Mouse (Mus musculus) midbrain, embryonic 16.5 days (tissue): ENCODE measurements around the gene Rpl41. TPM values are rescaled to one million over a fixed set of nuclear protein-coding genes. Genes with fewer than 3 reads are reported as not detected.

Source experiments
- ATAC-seq: fragments of 200-750 bp; cut with Nextera tagmentation; 2 replicates; pipeline ENCODE4 v1.8.0; 2017; ENCODE audit warnings: moderate TSS enrichment
- H3K27ac ChIP-seq: fragments of 300-500 bp; sonication (generic); 2 replicates; pipeline ENCODE4 v1.5.1; 2014; ENCODE audit warnings: mild to moderate bottlenecking, low read length, mixed read lengths
- H3K27me3 ChIP-seq: fragments of 300-500 bp; sonication (generic); 2 replicates; pipeline ENCODE4 v1.6.1; 2014; ENCODE audit warnings: low read depth, low read length, mixed read lengths; ENCODE audit not compliant: control insufficient read depth, insufficient read depth
- H3K36me3 ChIP-seq: fragments of 300-500 bp; sonication (generic); 2 replicates; pipeline ENCODE4 v1.6.1; 2014; ENCODE audit warnings: mild to moderate bottlenecking, low read length, moderate library complexity, mixed read lengths; ENCODE audit not compliant: control insufficient read depth, insufficient read depth
- H3K4me1 ChIP-seq: fragments of 300-500 bp; sonication (generic); 2 replicates; pipeline ENCODE4 v1.6.1; 2014; ENCODE audit warnings: mild to moderate bottlenecking, low read length, mixed read lengths; ENCODE audit not compliant: control insufficient read depth, insufficient read depth
- H3K4me2 ChIP-seq: fragments of 300-500 bp; sonication (generic); 2 replicates; pipeline ENCODE4 v1.6.1; 2014; ENCODE audit warnings: mild to moderate bottlenecking, low read length, mixed read lengths
- H3K4me3 ChIP-seq: fragments of 300-500 bp; sonication (generic); 2 replicates; pipeline ENCODE4 v1.5.1; 2014; ENCODE audit warnings: low read depth, mild to moderate bottlenecking, low read length, moderate library complexity, mixed read lengths
- H3K9ac ChIP-seq: fragments of 300-500 bp; sonication (generic); 2 replicates; pipeline ENCODE4 v1.6.1; 2014; ENCODE audit warnings: low read depth, low read length, mixed read lengths
- H3K9me3 ChIP-seq: fragments of 300-500 bp; sonication (generic); replicated peaks from 2 replicates; pipeline ENCODE4 v1.6.1; 2014; ENCODE audit warnings: mild to moderate bottlenecking, low read length, mixed read lengths; ENCODE audit not compliant: control insufficient read depth, poor library complexity, severe bottlenecking
- WGBS: fragments of 180-500 bp; shearing (Covaris S2); extraction: QIAGEN DNeasy Blood & Tissue Kit; methylation state at CpG from one replicate; pipeline ENCODE4 v1.1.7; 2014; 5-methylcytosine and 5-hydroxymethylcytosine counted together
- polyA plus RNA-seq: library from polyadenylated mRNA; unstranded; fragments of >200 nt; fragmentation: Nextera tagmentation; extraction: Ambion mirVana; gene quantifications from 2 replicates; pipeline ENCODE4 v1.2.1, GENCODE M21; 2015

Gene Rpl41
- polyA plus RNA-seq, 1 experiment from 2014 or later = 1,924 TPM

DNA sequence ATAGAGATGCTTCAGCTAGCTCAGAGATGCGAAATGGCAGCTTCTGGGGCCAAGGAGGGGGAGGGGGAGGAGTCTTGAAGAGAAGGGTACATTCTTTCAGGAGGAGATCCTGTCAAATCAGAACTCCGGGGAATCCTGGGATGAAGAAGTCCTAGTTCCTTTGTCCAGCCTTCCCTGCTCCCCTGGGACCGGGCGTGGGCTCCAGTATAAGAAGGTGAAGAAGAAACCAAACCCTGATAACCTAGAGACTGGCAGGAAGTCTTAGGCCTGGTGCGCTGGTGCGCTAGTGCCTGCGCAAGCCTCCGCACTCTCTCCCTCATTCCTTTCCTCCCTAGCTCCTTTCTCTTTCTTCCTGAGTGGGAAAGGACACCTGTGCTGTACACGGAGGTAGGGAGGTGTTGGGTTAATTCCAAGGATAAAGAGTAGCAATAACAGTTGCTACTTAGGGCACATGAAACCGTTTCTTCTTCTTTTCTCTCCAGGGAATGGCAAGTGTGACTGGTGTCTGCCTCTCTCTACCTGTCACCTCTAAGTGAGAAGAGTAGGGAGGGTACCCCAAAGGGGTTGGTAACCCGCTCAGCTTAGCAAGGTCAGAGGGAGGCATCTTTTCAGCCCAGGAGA is 24.9 kb downstream of the Rpl41 start:
- ATAC-seq = peak; percentile 28; the same call in 1 of the 2 replicates
- Histone ChIP-seq H3K4me3 (peak overlapping the region; percentile 58), H3K36me3 (no peaks in the 10 kb centered on the region), H3K27ac (no peak overlapping the region), H3K27me3 (no peaks in the 10 kb centered on the region; the same call in 1 of the 2 replicates), H3K4me1 (peaks cover 9% of the 10 kb centered on the region; the same call in 1 of the 2 replicates), H3K9ac (peak overlapping the region; percentile 62), H3K9me3 (no peaks in the 10 kb centered on the region), H3K4me2 (peak overlapping the region; percentile 98)
- WGBS = 13% methylated on average over 11 of the region's 11 CpGs

DNA sequence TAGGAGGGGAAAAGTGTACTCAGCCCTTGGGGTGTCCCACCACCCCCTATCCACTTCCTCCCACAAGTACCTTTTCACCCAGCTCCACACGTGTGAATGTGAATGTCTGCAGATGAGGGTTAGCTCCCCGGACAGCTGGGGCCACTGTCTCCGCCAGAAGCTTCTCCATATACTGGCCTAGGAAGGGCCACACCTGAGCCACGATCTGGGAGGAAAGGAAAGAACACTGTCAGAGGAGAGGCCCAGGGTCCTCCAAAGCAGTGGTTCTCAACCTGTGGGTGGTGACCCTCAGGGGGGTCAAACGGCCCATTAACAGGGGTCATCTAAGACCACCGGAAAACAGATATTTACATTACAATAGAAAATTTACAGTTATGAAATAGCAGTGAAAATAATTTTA is 26.8 kb downstream of the Rpl41 start:
- 77% methylated on average over 6 of the region's 6 CpGs for WGBS
- H3K27me3 ChIP-seq = peaks cover 2% of the 10 kb centered on the region
- H3K27ac ChIP-seq = no peak overlapping the region
- no peak overlapping the region for H3K4me2 ChIP-seq
- peaks cover 9% of the 10 kb centered on the region; the same call in 1 of the 2 replicates for H3K4me1 ChIP-seq
- no peaks in the 10 kb centered on the region for H3K9me3 ChIP-seq
- ATAC-seq = no peak
- H3K9ac ChIP-seq = no peak overlapping the region
- no peak overlapping the region for H3K4me3 ChIP-seq
- peaks cover 2% of the 10 kb centered on the region; the same call in 1 of the 2 replicates for H3K36me3 ChIP-seq

DNA sequence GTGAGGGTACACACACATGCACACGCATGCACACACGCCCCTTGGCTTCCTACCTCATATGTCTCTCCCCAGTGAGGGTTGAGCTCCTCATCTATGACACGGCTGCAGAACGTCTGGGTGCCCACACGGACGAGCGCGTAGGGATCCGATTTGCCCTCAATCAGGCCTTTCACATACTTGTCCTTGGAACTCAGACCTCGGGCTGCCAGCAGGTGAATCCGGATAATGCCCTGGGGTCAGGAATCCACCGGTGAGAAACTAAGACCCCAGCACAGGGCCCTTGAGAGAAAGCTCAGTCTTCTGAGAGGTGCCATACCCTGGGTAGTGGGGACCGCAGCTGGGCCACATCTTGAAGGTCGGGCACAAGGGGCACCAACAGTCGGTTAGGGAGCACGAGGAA is 28.5 kb downstream of the Rpl41 start:
- Histone ChIP-seq H3K27me3 (peaks cover 8% of the 10 kb centered on the region), H3K27ac (no peak overlapping the region), H3K36me3 (peaks cover 2% of the 10 kb centered on the region; the same call in 1 of the 2 replicates), H3K9me3 (no peaks in the 10 kb centered on the region), H3K4me3 (no peak overlapping the region), H3K4me1 (peaks cover 5% of the 10 kb centered on the region; the same call in 1 of the 2 replicates), H3K4me2 (no peak overlapping the region), H3K9ac (no peak overlapping the region)
- ATAC-seq = no peak
- WGBS = 91% methylated on average over 16 of the region's 16 CpGs

DNA sequence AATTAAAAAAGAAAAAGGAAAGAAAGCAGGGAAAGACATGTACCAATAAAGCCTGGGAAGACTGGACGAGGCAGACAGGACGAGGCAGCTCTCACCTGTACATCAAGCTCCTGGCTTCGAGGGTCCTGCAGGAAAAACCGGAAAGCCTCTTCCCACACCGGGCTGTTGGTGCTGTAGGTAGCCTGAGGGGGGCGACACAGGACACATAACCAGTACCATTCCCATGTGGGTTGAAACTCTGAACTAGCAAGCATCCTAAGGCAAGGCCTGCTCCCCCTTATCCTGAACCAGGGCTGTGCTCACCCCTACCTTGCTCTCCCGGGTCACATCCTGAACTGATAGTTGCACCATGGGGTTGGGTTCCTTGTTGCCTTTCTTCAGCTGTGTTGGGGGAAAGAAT is 30.3 kb downstream of the Rpl41 start:
- Histone ChIP-seq H3K27ac (no peak overlapping the region), H3K36me3 (peaks cover 5% of the 10 kb centered on the region; the same call in 1 of the 2 replicates), H3K9me3 (no peaks in the 10 kb centered on the region), H3K4me2 (no peak overlapping the region), H3K27me3 (peaks cover 8% of the 10 kb centered on the region; the same call in 1 of the 2 replicates), H3K4me3 (no peak overlapping the region), H3K9ac (no peak overlapping the region), H3K4me1 (no peaks in the 10 kb centered on the region; the same call in 1 of the 2 replicates)
- ATAC-seq = no peak
- WGBS = 73% methylated on average over 7 of the region's 7 CpGs

DNA sequence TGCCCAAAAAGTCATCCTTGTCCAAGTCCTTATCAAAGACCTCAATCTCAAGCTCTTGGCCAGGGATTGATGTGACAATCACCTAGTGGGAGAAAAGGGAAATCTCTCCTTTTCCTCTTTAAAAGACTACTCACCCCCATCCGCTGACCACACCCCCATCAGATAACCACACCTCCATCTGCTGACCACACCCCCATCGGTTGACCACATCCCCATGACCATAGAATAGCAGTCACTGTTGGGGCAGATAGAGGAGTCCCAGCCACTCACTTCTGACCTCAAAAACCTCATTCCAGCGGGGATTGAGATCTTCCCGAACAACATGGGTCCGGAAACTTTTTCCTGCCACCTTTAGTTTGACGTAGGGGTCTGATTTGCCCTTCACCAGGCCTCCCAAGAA is 32.4 kb downstream of the Rpl41 start:
- peaks cover 5% of the 10 kb centered on the region; the same call in 1 of the 2 replicates for H3K36me3 ChIP-seq
- no peak overlapping the region for H3K9ac ChIP-seq
- peaks cover 8% of the 10 kb centered on the region; the same call in 1 of the 2 replicates for H3K27me3 ChIP-seq
- H3K4me1 ChIP-seq = no peaks in the 10 kb centered on the region; the same call in 1 of the 2 replicates
- H3K4me2 ChIP-seq = no peak overlapping the region
- WGBS = 23% methylated on average over 6 of the region's 6 CpGs
- no peak for ATAC-seq
- no peak overlapping the region for H3K27ac ChIP-seq
- H3K4me3 ChIP-seq = no peak overlapping the region
- no peaks in the 10 kb centered on the region for H3K9me3 ChIP-seq

DNA sequence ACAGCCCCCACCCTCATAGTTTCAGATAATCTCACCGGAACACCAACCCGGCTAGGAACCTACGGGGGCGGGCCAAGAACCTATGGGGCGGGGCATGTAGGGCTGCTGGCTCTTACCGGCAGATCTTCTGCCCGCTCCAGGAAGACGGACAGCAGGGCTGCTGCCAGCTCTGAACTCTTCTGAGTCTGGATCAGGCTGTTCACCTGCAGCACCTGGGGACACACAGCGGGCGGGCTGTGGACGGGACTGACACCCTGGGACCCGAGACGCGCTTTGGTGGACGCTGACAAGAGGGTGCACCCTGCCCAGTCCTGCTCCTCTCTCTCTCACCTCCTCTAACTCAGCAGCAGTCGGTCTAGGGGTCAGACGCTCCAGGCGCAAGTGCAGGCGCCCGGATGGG is 33.1 kb downstream of the Rpl41 start:
- 0 out of 2 replicates have a peak, but pooled peaks have one; percentile 22 for ATAC-seq
- H3K27me3 ChIP-seq = peaks cover 8% of the 10 kb centered on the region; the same call in 1 of the 2 replicates
- H3K9me3 ChIP-seq = no peaks in the 10 kb centered on the region
- peaks cover 5% of the 10 kb centered on the region; the same call in 1 of the 2 replicates for H3K36me3 ChIP-seq
- H3K4me3 ChIP-seq = no peak overlapping the region
- no peak overlapping the region for H3K27ac ChIP-seq
- 0 out of 2 replicates have a peak overlapping the region, but pooled peaks have one; percentile 4 for H3K4me2 ChIP-seq
- no peak overlapping the region for H3K9ac ChIP-seq
- H3K4me1 ChIP-seq = no peaks in the 10 kb centered on the region; the same call in 1 of the 2 replicates
- WGBS = 20% methylated on average over 20 of the region's 20 CpGs

DNA sequence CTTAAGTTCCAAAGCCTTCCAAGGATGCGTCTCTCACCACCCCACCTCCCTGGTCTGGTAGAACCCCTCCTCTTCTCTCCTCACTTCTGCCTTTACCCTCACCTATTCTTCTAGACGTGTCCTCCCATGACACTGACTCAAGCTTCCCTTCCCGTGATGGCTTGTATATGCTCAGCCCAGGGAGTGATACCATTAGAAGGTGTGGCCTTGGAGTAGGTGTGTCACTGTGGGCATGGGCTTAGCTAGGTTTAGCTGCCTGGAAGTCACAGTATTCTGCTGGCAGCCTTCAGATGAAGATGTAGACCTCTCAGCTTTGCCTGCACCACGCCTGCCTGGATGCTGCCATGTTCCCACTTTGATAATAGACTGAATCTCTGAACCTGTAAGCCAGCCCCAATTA is 34.1 kb downstream of the Rpl41 start:
- Histone ChIP-seq H3K36me3 (peaks cover 5% of the 10 kb centered on the region; the same call in 1 of the 2 replicates), H3K4me1 (no peaks in the 10 kb centered on the region; the same call in 1 of the 2 replicates), H3K4me2 (no peak overlapping the region), H3K27me3 (peaks cover 8% of the 10 kb centered on the region; the same call in 1 of the 2 replicates), H3K4me3 (no peak overlapping the region), H3K9ac (no peak overlapping the region), H3K27ac (no peak overlapping the region), H3K9me3 (no peaks in the 10 kb centered on the region)
- ATAC-seq = no peak
- 85% methylated on average over 4 of the region's 4 CpGs for WGBS

DNA sequence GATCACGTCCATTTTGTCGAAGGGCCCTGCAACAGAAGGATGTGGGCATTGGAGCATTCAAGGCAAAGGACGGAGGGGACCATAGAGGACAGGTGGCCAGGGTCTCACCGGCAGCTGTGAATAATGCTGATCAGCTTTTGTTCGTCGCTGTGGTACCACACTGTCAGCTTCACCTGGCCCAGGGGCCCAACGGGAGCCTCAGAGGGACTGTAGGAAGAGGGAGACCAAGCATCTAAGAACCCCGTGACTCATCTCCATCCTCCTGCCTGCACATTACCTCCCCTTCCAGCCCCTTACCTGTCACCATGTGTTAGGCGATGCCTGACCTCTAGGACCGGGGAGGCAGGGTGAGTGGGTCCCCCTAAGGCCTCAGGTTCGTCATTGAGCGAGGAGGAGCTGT is 37.3 kb downstream of the Rpl41 start:
- H3K4me2 ChIP-seq = no peak overlapping the region
- H3K4me1 ChIP-seq = no peaks in the 10 kb centered on the region; the same call in 1 of the 2 replicates
- H3K4me3 ChIP-seq = no peak overlapping the region
- H3K36me3 ChIP-seq = peaks cover 7% of the 10 kb centered on the region; the same call in 1 of the 2 replicates
- H3K27me3 ChIP-seq = peaks cover 4% of the 10 kb centered on the region; the same call in 1 of the 2 replicates
- WGBS = 89% methylated on average over 12 of the region's 12 CpGs
- no peak for ATAC-seq
- H3K9ac ChIP-seq = no peak overlapping the region
- no peak overlapping the region for H3K27ac ChIP-seq
- no peaks in the 10 kb centered on the region for H3K9me3 ChIP-seq

DNA sequence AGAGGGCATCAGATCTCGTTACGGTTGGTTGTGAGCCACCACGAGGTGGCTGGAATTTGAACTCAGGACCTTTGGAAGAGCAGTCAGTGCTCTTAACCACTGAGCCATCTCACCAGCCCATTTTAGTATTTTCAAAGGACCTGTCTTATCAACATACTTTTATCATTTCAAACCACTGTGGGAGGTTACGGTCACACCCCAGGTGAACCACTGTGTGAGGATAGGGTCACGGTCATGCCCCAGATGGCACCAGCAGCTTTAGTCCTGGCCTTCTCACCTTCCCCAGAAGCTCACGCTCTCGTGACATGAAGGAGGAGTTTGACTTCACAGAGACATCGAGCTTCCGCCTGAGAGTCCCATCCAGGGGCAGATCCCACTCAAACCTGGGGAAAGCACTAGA is 37.9 kb downstream of the Rpl41 start:
- H3K4me2 ChIP-seq = no peak overlapping the region
- no peak overlapping the region for H3K4me3 ChIP-seq
- peaks cover 7% of the 10 kb centered on the region; the same call in 1 of the 2 replicates for H3K36me3 ChIP-seq
- no peak for ATAC-seq
- H3K9ac ChIP-seq = no peak overlapping the region
- H3K4me1 ChIP-seq = no peaks in the 10 kb centered on the region; the same call in 1 of the 2 replicates
- no peak overlapping the region for H3K27ac ChIP-seq
- WGBS = 88% methylated on average over 9 of the region's 9 CpGs
- H3K27me3 ChIP-seq = peaks cover 2% of the 10 kb centered on the region; the same call in 1 of the 2 replicates
- H3K9me3 ChIP-seq = no peaks in the 10 kb centered on the region
